Mouse (Mus musculus): ENCODE results near the gene Proser2.

DNA sequence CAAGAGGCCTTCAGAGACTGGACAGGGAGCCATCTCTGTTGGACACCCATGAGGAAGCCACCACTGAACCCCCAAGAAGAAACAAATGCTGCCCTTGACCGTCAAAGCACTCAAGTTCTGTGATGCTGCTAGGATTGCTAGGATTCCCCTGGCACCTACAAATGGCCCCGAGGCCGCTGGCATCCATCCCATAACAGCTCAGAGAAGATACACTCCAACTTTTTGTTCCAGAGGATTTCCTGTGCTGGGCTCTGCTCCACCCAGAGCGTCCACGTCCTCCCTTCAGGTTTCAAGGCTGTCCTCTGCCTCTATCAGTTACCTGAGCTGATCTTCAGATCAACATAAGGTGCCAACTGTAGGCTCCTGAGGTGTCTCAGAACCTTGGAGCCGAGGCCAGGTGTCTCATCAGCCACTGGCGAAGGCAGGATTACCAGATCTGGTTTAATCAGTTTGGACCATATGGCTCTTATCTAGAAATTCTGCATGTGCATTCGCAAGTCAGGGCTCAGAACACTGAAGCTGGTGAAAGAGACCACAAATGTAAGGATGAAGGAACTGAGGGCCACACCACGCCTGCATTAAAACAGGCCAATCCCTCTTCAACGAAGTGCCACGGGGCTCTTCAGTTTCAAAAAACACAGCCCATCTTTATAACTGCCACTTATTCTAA lies 1.7 kb downstream of the Proser2 start:
- TF ChIP-seq CTCF (IDR thresholded peaks at IDR 0.05; ENCODE audit: low read depth, low read length) (no peak), TAL1 (conservative IDR thresholded peaks at IDR 0.05; ENCODE audit: low read depth, low read length) (no peak), GATA1 (IDR thresholded peaks at IDR 0.05; ENCODE audit: borderline replicate concordance, low read length) (no peak), POLR2AphosphoS5 (IDR thresholded peaks at IDR 0.05; ENCODE audit: insufficient replicate concordance, low read depth, low read length) (no peak)

All from G1E (cell line).